Mouse (Mus musculus): ENCODE measurements at regions not wholly inside any gene's neighbourhood (a gene's known extent, or its start where the extent isn't known, plus 50 kb on each side); places are given as distances from the start of the nearest gene placed in this dataset.

DNA sequence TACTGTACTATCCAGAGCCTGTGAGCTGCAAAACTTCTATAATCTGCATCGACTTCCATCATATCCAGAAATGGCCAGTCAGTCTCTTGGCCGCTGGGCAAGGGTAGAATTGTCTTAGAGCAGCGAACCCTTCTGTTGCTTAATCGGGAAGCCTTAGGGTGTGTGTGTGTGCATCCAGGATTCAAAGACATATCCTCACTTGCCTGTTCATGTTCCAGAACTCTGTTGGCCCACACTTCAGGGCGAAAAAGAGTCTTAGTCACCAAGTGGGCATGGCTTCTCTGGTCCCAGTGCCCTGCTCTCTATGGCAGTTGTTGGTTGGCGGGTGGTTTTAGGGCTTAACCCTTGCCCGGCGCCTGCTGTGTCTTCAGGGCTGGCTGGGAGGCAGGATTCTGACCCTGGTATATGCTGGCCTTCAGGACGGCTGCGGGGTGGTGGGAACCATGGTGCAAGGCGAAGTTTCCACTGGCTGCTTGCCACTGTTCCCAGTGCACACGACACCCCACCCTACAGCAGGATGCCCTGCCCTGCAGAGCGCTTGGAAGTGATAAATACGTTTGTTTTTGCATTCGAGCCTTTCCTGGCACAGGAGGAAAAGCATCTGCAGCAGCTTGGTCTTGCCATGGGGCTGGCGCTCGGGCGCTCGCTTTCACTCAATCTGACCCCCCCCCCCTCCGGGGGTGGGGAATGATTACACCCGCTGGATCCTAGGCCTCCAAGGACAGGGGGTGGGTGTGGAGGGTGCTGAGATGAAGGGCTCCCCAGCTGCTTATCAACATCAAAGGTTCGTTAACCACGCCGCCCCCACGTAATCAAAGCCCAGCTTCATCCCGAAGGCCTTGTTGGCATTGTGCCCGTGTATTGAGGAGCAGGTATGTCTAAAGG is 54.9 kb upstream of the Itga6 start:
- DNase-seq (ENCODE audit: low spot score in 2 of 2) = no peak

DNA sequence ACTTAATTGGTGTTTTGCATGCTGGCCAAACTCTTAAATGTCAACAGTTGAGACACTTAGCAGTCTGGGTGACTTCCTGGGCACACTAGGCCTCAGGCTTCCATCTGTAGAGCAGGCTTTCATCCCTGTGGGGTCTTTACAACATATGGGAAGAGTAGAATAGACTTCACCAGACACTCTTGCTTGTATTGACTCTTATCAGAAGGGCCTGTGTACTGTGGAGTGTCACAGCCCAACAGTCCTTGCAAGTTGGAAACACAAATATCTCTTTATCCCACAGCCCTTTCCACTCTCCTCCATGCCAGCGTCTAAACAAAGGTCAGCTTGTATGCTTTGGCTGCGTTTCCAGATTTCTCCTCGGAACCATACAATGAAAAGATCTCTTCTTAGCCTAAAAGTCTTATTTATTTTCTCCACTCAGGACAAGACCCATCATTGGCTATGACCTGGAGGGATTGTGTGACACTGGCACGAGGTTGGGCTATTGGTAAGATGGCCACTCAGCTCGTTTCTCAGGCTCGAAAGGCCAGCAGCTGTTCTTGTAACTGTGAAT is 50.6 kb upstream of the Itga6 start:
- no peak for DNase-seq (ENCODE audit: low spot score in 2 of 2)

Measured in natural killer cell, adult 2 months (primary cell).